Mouse (Mus musculus) gastrocnemius, adult 8-10 months (tissue): ENCODE results near the gene Tmem159. TPM values are rescaled to one million over a fixed set of nuclear protein-coding genes. Genes with fewer than 3 reads are reported as not detected.
A peak's percentile ranks its signal among the peaks of the same experiment; 100 is the strongest.

Experiments
- DNase-seq, 2 experiments: peaks; one replicate each; pipeline ENCODE4 v3.0.0; 2022; ENCODE audit warnings: low spot score in 2 of 2
- total RNA-seq, 4 experiments: library from RNA; stranded (reverse); gene quantifications; 2 replicates each; pipeline ENCODE4 v1.2.4; 2022

Gene Tmem159
- 10 to 100 TPM in 3 of 4 experiments, 1 to 10 TPM in 1; 9.0 to 14.5 (median 12.6) TPM for total RNA-seq

DNA sequence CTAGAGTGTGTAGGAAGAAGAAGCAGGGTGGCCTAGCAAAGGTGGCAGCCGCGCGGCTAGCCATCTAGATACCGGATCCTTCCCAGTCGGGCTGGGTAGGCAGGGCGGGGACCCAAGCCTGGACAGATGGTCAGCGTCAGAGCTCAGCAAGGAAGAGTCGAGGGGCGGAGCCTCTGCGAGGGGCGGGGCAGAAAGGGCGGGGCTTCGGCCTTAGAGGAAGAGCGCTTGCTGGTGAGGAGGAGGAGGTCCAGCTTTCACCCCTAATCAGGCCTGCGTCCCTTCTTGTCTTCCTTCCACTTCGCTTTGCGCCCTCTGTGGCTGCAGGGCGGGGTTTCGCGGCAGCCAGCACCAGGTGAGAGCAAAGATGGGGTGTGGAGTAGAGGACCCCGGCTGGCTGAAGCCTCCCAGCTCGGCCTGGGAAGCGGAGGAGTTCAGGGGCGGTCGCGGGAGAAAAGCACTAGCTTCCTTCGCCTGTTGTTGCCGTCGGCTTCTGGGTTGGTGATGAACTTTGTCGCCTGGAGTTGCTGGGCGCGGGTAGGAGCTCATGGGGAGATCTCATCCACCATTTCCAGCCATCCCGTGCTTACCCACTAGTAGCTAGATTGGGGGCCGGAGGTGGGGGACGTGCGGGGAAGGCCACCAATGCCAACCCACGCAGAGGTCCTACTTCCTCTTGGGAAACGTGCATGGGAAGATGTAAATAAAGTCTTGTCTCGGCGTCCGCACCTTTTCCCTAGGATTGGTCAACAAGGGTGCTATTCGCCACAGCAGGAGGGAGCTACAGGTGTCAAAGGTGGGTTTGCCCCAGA is at the start of gene Tmem159:
Gene Tmem159, plus strand, starts transcription at position 190 of the 809 bp plus-strand sequence.
- peak; percentile 92 for DNase-seq

DNA sequence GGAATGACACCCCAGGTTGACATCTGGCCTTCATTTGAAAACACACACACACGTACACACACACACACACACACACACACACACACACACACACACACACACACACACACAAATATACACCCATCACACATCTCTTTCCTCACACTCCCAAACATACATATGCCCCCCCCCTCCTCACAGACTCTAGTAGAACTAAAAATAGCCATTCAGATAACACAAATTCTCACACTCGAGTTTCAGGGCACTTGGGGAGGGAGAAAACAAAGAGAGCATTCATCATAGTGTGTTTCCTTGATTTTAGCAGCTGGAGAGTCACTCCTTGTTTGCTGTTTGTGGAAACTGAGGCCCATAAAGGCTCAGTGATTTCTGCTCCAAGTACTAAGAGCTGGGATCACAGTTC is 48.1 kb upstream of the Tmem159 start:
- no peak for DNase-seq

DNA sequence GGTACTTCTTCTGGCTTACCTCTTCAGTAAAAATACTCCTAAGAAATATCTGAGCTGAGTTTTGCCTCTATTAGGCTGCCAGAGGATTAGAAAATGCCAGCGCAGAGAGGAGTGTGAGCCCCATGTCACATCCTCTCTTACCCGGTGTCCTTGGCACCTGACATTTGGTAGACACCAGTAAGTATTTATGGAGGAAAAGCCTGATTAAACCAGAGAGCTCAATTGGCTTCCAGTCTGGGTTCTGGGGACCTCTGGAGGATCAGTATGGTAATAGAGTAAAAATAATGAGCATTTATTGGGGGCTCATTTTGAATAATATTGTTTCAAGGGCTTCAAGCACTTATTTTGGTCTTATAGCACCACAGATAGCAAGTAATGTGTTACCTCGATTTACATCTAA is 46.7 kb upstream of the Tmem159 start:
- no peak for DNase-seq

DNA sequence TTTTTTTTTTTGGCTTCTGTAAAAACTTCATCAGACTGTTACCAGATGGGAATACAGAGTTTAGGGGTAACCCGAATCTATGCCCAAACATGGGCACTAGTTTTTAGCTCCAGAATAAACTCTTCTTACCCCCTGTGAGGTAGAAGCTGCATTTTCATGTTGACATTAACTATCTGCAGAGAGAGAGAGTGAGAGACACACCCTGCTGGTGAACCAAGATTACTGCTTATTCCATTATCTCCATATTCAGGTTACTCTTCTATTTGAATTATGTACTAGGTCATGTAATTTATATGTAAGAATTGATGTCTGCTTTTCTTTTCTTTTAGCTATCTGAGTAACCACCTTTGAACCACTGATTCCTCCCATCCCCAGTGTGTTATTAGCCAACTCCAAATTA is 38.1 kb upstream of the Tmem159 start:
- DNase-seq, result no peak

DNA sequence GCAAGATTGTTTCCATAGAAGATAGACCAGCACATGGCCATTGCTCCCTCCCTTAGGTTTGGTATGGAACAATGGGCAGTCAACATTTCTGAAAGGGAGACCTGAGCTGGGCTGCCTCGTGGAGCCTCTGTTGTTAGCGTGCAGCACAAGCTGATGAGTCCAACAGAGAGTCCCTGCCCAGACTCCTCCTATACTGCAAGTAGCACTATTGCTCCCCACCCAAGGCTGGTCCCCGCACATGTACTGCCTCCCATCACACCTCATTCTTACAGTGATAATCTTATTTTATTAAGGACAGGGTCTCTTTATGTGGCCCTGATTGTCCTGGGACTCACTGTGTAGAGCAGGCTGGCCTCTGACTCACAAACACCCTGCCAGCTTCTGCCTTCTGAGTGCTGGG is 34.0 kb upstream of the Tmem159 start:
- DNase-seq, result no peak

DNA sequence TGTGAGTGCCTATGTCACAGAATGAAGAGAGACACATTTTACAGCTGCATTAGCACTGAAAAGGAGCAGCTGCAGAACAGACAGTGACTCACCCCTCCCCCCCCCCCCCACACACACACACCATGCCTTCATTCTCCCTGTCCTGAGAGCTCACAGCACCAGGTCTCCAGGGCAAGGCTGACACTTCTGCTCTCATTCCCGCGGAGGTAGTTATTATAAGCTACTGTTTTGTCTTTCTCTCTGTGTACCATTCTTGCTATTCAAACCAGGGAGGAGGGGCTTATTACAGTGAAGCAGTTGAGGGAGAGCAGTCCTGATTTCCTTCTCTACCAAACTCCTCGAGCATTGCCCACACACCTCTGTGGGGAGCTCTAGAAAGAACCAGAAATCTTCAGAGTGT is 33.0 kb upstream of the Tmem159 start:
- no peak for DNase-seq

DNA sequence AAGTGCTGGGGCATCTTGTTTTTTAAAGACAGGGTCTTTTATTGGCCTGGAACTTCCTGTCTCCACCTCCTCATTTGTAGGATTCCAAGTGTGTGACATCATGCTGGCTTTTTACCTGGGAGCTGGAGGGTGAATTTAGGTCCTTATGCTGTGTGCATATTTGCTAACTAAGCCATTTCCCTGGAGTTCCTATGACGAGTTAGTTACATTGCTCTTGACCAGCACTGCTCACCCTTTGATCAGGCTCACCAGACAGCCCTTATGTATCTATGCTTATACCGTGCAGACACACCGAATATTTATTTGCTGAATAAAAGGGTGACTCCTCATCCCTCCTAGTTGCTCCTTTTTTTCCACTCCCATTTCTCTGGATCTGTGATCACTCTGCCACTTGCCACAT is 22.0 kb upstream of the Tmem159 start:
- no peak for DNase-seq

DNA sequence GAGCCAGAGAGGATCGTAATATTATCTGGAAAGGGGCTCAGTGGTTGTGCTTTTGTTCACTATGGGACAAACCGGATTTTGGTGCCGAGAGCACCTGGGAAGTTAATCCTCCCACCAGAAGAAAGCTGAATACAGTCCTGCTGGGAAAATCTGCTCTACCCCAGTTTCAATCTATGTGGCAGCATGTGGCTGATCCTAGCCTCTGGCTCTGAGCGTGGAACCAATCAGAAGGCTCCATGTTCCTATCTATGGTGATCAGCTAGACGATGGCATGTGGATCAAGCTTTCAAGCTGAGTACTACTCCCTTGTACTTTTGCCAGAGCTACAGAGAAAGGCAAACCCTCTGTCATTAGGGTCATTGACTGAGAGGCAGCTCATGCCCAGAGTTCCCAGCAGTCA is 9.1 kb upstream of the Tmem159 start:
- no peak for DNase-seq

DNA sequence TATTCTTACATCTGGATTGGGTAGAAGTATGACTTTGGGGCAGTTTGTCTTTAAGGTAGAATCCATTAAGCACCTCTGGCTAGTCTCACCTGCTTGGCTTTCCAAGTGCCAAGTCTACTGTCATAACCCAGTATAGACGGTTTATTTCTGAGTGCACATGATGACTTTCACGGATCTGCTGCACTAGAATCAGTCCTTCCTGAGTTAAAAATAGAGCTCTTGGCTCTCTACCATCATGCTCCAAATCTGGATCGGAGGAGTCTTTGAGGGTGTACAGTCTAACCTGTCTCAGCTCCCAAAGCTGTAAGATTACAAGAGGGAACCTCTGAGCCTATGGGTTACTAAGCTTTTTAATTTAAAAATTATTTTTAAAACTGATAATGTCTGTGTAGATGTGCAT is 7.9 kb upstream of the Tmem159 start:
- DNase-seq, result no peak

DNA sequence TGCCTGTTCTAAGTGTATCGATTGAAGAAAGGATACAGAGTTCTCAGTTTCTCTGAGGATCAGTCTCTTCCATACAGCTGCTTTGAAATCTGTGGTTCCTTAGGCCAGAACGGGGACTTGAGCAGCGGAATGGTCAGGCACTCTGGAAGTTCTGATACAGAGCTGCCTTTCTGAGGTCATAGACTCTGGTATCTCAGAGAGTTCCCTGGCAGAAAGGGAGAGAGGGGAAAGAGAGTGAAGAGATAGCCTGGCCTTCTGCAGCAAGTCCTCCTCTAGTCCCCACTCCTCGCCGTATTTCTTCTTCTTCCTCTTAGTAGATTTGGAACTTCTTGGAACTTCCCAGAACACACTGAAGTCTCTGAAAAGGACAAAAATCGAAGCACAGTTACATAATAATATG is 7.0 kb upstream of the Tmem159 start, which contains the start of gene Dnah3:
Gene Dnah3, minus strand, starts transcription at position 101 of the 400 bp plus-strand sequence.
- DNase-seq, result no peak

DNA sequence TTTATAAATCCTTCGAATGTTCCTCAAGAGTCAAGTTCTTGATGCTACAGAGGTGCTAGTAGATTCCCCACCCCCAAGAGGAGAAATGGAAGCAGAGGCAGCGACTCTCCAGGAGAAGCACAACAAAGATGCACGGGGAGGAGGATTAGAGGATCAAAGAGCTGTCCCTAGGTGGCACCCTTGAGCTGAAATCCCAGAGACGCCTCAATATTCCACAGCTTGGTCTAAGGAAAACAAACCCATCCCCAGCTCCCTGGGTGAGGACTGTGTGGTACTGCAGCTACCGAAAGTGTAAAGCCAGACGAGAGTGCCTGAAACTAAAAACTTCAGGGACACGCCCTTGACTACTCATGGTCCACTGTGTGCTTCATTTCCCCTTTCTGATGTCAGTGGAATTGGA is 4.3 kb upstream of the Tmem159 start:
- peak; percentile 51 to 54 for DNase-seq

DNA sequence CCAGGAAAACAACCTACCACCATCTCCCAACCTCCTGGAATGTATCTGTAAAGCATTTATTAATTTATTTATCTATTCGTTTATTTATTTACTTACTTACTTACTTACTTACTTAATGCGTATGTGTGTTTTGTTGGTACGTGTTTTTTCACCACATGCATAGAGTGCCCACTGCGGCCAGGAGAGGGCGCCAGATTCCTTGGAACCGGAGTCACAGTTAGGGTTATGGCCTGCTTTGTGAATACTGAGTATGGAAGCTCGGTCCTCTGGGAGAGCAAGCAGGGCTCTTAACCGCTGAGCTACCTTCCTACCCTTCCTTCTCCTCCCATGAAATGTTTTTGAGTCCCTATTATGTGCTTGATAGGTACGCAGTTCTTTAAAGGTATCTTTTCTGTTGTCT is 3.8 kb upstream of the Tmem159 start:
- peak; percentile 40 to 56 for DNase-seq

DNA sequence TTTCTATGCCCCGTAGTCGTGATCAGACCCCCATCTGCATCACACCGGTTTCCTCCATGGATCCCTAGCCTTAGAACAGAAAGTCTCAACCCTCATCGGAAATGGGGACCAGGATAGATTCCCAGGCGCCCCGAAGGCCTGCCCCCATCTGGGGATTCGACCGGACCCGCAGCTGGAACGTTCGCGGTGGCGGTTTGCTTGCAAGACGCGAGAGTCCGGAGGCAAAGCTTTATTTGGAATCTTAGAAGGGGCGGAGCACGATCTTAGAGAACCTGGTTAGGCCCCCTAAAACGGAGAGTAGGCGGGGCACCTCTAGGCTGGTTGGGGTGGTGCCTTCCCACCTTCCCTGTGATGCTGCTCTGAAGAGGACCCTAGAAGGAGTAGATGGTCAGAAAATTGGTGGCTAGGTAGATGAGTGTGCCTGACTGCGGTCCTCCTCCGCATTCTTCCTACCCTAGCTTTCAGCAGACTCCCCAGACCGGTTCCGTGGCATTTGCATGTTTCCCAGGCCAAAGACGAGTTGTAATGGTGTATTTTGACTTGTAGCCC is 940 bp downstream of the Tmem159 start:
- DNase-seq, result no peak

DNA sequence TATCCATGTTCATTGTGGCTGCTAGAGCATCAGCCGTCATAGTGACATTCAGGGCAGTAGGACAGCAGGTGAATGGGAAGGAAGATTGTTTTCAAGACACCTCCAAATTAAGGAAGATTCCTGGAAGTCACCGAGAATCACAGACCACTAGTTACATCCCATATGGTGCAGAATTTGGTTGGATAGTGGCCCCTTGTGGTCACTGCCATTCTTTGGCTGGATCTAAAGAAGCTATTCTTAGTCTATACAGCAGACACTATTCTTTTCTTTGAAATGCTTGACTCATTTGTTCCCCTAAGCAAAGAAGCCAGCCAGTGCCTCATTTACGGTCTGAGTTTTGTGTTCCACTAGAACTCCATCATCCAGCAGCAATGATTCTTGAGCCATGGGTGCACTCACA is 2.8 kb downstream of the Tmem159 start:
- no peak for DNase-seq

DNA sequence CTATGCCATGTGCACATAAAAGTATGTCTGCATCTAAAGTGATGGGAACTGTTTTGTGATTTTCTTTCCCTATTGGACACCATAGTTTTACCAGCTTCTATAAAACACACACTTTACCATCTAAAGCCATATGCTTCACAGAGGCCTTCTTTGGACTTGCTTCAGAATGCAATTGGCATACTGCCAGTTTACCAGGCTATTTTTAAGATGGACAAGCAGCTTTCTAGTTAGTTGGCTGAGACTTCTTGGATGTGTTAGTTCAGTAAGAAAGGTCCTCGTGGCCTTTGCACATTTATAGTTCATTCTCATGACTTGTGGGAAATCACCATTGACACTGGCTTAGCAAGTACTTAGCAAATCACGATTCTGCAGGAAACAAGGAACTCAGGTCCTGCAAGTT is 4.2 kb downstream of the Tmem159 start:
- no peak for DNase-seq

DNA sequence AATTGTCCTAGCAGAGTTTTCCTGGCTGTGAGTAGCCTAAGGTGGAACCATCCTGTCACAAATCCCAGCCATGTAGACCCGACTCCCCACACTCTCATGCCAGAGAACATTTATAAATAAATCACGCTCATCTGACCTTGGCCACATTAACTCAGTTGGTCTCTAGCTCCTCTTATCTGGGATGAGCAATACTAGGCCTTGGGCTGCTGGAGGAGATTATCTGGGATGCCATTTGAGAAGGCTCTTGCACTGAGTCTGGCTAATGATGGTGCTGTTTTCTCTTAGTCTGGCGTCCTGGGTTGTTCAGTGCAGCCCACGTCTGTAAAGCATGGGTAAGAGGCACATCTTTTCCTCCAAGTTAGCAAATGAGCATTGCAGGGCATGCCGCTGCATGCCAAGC is 7.5 kb downstream of the Tmem159 start:
- no peak for DNase-seq

DNA sequence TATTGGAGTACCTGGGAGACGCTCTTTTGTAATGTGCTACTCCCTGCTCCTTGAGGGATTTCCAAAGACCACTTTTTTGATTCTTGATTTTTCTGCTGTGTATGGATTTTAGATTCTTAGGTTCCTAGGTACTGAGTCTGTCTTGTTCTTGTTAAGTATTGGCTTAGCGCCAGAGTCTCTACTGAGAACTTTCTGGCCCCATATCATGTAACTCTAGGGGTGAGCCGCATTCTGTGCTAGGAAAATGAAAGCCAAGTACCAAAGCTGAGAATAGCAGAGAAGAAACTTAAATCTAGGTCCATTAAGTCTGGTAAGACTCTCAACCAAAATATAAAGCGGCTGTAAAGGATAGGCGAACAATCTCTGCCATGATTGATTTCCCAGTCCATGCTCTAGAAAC is 14.8 kb downstream of the Tmem159 start:
- no peak for DNase-seq

DNA sequence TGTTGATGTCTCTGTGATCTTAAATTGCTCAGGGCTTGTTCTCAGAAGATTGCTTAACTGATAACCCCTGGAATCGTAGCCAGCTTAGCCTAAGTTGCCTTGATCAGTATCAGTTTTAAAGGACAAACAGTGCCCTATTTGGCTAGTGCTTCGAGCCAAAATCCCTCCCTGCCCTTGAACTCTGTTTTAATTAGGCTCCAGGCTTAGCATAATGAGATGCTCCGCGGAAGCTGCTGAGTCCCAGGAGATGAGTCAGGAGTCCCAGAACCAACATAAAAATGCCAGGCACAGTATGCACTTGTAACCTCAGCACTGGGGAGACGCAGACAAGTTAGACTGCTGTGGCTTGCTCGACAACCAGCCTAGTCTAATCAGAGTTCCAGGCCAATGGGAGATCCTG is 15.4 kb downstream of the Tmem159 start:
- DNase-seq, result no peak

DNA sequence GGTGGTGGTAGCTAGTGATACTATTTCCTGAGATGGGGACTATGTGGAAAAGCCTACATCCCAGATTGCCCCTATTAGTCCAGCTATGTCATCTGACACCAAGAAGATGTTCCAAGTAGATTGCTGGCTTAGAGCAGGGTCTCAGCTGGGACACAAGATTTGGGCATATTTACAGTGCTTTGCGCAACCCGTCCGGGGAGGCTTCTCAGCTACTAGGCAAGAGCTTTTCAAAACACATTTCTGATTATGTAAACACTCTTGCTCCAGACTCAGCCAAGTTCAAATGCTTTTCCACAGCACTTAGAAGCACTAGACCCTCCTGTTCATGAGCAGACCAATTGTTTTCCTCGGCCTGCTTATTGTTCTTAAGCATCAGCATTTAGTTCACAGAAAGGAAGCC is 21.6 kb downstream of the Tmem159 start:
- peak in 1 of 2 experiments; percentile 40 for DNase-seq

DNA sequence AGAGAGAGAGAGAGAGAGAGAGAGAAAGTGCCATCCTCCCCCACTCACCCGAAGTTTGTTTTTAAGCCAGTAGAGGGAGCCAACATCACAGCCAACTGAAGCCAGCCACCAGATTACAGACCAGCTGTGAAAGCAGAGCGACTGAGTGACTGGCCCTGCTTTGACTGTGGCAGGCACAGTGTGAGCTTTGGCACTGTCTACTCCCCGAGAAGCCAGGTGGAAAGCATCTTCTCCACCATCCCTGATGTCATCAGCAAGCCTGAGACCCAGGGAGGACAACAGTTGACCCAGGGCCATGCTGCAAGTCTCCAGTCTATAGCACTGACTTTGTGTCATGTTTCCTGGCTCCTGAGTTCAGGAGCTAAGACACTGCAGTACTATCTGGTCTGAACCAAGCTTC is 22.7 kb downstream of the Tmem159 start:
- peak; percentile 31 to 40 for DNase-seq

DNA sequence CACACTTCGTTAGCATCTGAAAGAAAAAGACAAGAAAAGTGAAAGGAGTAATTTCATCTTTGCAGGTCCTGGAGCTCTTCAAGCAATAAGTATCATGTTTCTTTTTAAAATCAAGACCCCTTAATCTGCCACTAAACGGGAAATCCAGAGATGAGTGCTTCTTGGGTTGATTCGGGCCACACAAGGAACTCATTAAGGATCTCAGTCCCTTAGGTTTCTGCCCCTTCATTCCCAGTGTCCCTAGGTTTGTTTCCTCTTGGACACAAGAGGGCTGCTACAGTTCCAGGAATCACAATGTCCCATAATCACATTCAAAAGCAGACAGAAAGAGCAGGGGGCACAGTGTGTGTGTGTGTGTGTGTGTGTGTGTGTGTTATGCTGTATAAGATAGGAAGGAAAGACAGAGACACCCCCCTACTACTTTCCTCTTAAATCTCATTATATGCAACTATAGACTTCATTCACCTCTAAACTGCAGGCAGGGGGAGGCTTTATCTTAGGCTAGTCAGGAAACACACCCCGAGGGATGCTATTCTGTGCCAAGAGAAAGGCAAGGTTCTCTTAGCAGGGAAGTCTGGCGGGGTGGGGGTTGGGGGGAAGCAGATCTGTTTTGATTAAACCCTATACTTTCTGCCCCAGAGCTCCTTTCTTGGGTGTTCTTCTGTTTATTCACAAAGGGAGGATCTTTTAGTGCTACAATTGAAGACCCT is 25.0 kb downstream of the Tmem159 start:
- DNase-seq, result no peak

DNA sequence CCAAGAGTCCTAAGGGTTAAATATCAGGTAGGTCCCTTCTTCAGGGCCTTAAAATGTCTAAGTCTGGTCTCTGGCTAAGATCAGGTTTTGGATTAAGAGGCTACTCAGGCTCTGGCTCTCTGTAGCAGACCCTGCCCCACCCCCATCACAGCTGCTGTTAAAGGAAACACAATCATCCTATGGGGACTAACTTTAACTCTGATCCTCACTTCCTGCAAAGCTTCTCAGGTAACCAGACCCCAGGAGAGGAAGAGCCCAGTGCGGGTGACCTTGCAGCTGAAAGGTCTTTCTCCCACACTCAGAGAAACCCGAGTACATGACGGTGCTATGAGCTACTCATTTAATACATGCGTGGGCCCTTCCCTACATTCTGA is 25.5 kb downstream of the Tmem159 start:
- no peak for DNase-seq

DNA sequence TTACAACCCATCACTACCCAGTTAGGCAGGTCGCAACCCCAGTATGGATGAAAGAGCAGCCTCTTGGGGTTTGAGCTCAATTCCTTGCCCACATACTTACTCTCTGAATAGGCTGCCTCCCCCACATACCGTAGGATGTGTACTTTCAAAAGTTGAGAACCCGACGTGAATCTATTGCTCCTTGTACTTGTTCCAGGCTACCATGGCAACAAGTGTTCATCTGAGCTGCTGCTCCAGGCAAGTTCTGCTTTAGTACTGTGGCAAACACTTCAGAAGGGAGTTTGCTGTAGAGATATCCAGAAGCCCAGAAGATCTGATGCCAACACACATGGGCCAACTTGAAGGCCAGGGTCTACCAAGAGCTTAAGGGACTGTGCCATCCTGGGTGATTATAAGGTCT is 26.8 kb downstream of the Tmem159 start:
- DNase-seq, result no peak
